In genomic region chr11:109653201-109653600, GRCm38 (mm10) we compare ENCODE assay signal across 9 mouse cellular contexts. TPM values are rescaled to one million over a fixed set of nuclear protein-coding genes. Genes with fewer than 3 reads are reported as not detected.
DNase-seq lines count a peak whose midpoint lies in the region; ATAC-seq and TF ChIP-seq lines count a peak whose summit lies in the region.
"Had no signal": no experiment of that assay in that cellular context is flagged by ENCODE, and none has a peak within 500 bp of the region (broad histone marks: within the 10 kb centered on the region; RNA-seq: fewer than 3 reads in every experiment).

No protein-coding gene starts in this region.

- no peak for DNase-seq in heart, postnatal 0 days (ENCODE audit: low spot score)
- no peak for DNase-seq in heart, postnatal 36 days
- no peak for DNase-seq in embryonic facial prominence, embryonic 11.5 days (ENCODE audit: low spot score)
- no peak for DNase-seq in hindbrain, embryonic 14.5 days (ENCODE audit: low spot score)
- no peak for DNase-seq in thymus, postnatal 10 days (ENCODE audit: low spot score in 2 of 2)
- no peak for DNase-seq in adrenal gland, adult 2 months
- no peak for DNase-seq in spleen, postnatal 10 days (ENCODE audit: low spot score in 2 of 2)

- H3K4me2 ChIP-seq in heart, postnatal 0 days (ENCODE audit: low read depth, low read length), result peak overlapping the region; percentile 66
- peak overlapping the region; percentile 8; the same call in 1 of the 2 replicates for H3K4me2 ChIP-seq in embryonic facial prominence, embryonic 11.5 days (ENCODE audit: low read depth, low read length)
- H3K4me2 ChIP-seq in hindbrain, embryonic 14.5 days (replicated peaks), result peak overlapping the region; percentile 86
- H3K4me2 ChIP-seq in midbrain, embryonic 13.5 days (replicated peaks), result peak overlapping the region; percentile 88

- peaks cover 22% of the 10 kb centered on the region for H3K4me1 ChIP-seq in heart, postnatal 0 days (ENCODE audit: control insufficient read depth, insufficient read depth)
- no peaks in the 10 kb centered on the region for H3K4me1 ChIP-seq in embryonic facial prominence, embryonic 11.5 days (ENCODE audit: control insufficient read depth, insufficient read depth, low read length)
- peaks cover 33% of the 10 kb centered on the region for H3K4me1 ChIP-seq in hindbrain, embryonic 14.5 days (replicated peaks; ENCODE audit: control insufficient read depth, insufficient read depth, low read length)
- H3K4me1 ChIP-seq in midbrain, embryonic 13.5 days (replicated peaks), result peaks cover 49% of the 10 kb centered on the region

- H3K4me3 ChIP-seq in heart, postnatal 0 days (ENCODE audit: low read depth, low read length), result peak overlapping the region; percentile 88
- H3K4me3 ChIP-seq in embryonic facial prominence, embryonic 11.5 days (ENCODE audit: low read depth, low read length), result no peak overlapping the region
- peak overlapping the region; percentile 96; the same call in 1 of the 2 replicates for H3K4me3 ChIP-seq in hindbrain, embryonic 14.5 days (replicated peaks; ENCODE audit: low read length)
- H3K4me3 ChIP-seq in midbrain, embryonic 13.5 days (replicated peaks), result peak overlapping the region; percentile 97

- no peak for TF ChIP-seq CTCF in heart, postnatal 0 days (IDR thresholded peaks at IDR 0.05; ENCODE audit: low read depth)

- no peak for ATAC-seq in heart, postnatal 0 days (ENCODE audit: insufficient read depth, low read depth)
- ATAC-seq in embryonic facial prominence, embryonic 11.5 days (replicated peaks; ENCODE audit: insufficient number of reproducible peaks, low FRiP score, low TSS enrichment, low read depth), result no peak
- ATAC-seq in hindbrain, embryonic 14.5 days (ENCODE audit: low FRiP score), result no peak
- ATAC-seq in midbrain, embryonic 13.5 days, result no peak
- ATAC-seq: Patski had no signal

- intact Hi-C loops in heart, postnatal 36 days (cut with DNase I), result loop anchor here (1.0 kb wide), 1 partner anchor 14 kb away; no protein-coding TSS in a partner anchor

- peaks cover 36% of the 10 kb centered on the region for H3K36me3 ChIP-seq in heart, postnatal 0 days (replicated peaks; ENCODE audit: control insufficient read depth, insufficient read depth, low read length)
- H3K36me3 ChIP-seq in embryonic facial prominence, embryonic 11.5 days (replicated peaks; ENCODE audit: control insufficient read depth, insufficient read depth, low read depth, low read length), result no peaks in the 10 kb centered on the region
- H3K36me3 ChIP-seq in hindbrain, embryonic 14.5 days (replicated peaks; ENCODE audit: control insufficient read depth, insufficient read depth), result peaks cover 38% of the 10 kb centered on the region
- H3K36me3 ChIP-seq in midbrain, embryonic 13.5 days, result peaks cover 38% of the 10 kb centered on the region

- 0 out of 2 replicates have a peak overlapping the region, but pooled peaks have one; percentile 13 for H3K9ac ChIP-seq in heart, postnatal 0 days (replicated peaks; ENCODE audit: low read depth, low read length)
- H3K9ac ChIP-seq in embryonic facial prominence, embryonic 11.5 days (replicated peaks; ENCODE audit: low read length), result no peak overlapping the region
- peak overlapping the region; percentile 96 for H3K9ac ChIP-seq in hindbrain, embryonic 14.5 days
- H3K9ac ChIP-seq in midbrain, embryonic 13.5 days (replicated peaks), result peak overlapping the region; percentile 97

- WGBS in heart, postnatal 0 days, result 35% methylated on average over 8 of the region's 8 CpGs
- 70% methylated on average over 8 of the region's 8 CpGs for WGBS in embryonic facial prominence, embryonic 11.5 days
- 57% methylated on average over 8 of the region's 8 CpGs for WGBS in hindbrain, embryonic 14.5 days
- WGBS in midbrain, embryonic 13.5 days, result 73% methylated on average over 8 of the region's 8 CpGs

- peak overlapping the region; percentile 99 for H3K27ac ChIP-seq in heart, postnatal 0 days (ENCODE audit: low read depth)
- H3K27ac ChIP-seq in embryonic facial prominence, embryonic 11.5 days (replicated peaks; ENCODE audit: low read depth, low read length), result no peak overlapping the region
- no peak overlapping the region for H3K27ac ChIP-seq in hindbrain, embryonic 14.5 days
- 0 out of 2 replicates have a peak overlapping the region, but pooled peaks have one; percentile 5 for H3K27ac ChIP-seq in midbrain, embryonic 13.5 days

- H3K9me3 ChIP-seq in heart, postnatal 0 days (replicated peaks; ENCODE audit: control insufficient read depth, low read length), result no peaks in the 10 kb centered on the region
- no peaks in the 10 kb centered on the region for H3K9me3 ChIP-seq in embryonic facial prominence, embryonic 11.5 days (replicated peaks; ENCODE audit: control insufficient read depth, low read length)
- H3K9me3 ChIP-seq in hindbrain, embryonic 14.5 days (ENCODE audit: control insufficient read depth, low read length), result no peaks in the 10 kb centered on the region
- H3K9me3 ChIP-seq in midbrain, embryonic 13.5 days, result no peaks in the 10 kb centered on the region

- TF ChIP-seq EP300 in heart, postnatal 0 days (IDR thresholded peaks at IDR 0.05; ENCODE audit: low read depth), result no peak

- H3K27me3 ChIP-seq in heart, postnatal 0 days (ENCODE audit: control insufficient read depth, insufficient read depth, low read length), result no peaks in the 10 kb centered on the region
- no peaks in the 10 kb centered on the region for H3K27me3 ChIP-seq in embryonic facial prominence, embryonic 11.5 days (ENCODE audit: control insufficient read depth, insufficient read depth, low read length)
- H3K27me3 ChIP-seq in hindbrain, embryonic 14.5 days (ENCODE audit: control insufficient read depth, insufficient read depth, low read length), result no peaks in the 10 kb centered on the region
- H3K27me3 ChIP-seq in midbrain, embryonic 13.5 days, result no peaks in the 10 kb centered on the region
- H3K27me3 ChIP-seq: Patski had no signal

RNA-seq across cellular contexts. Expression of gene Prkar1a, which starts 4.0 kb away (rescaled TPM):
- 163 and 237 TPM in 2 replicates for total RNA-seq in heart, postnatal 0 days (2014; rRNA removed; ENCODE audit: low replicate concordance)
- polyA plus RNA-seq in heart, postnatal 0 days (2015; fragmentation: Nextera tagmentation; extraction: Ambion mirVana), result 483 and 530 TPM in 2 replicates
- 100 to 1,000 TPM; 309 to 323 TPM for total RNA-seq in heart, postnatal 36 days (2021)
- 437 and 456 TPM in 2 replicates for polyA plus RNA-seq in embryonic facial prominence, embryonic 11.5 days (2014; fragmentation: Nextera tagmentation; extraction: Ambion mirVana)
- 515 and 597 TPM in 2 replicates for polyA plus RNA-seq in hindbrain, embryonic 14.5 days (2014; fragmentation: Nextera tagmentation; extraction: Ambion mirVana)
- polyA plus RNA-seq in midbrain, embryonic 13.5 days (2015; fragmentation: Nextera tagmentation; extraction: Ambion mirVana), result 471 and 522 TPM in 2 replicates
- total RNA-seq in adrenal gland, adult 2 months (2021), result 100 to 1,000 TPM; 372 to 393 TPM
- polyA plus RNA-seq in adrenal gland, adult 2 months (2012; rRNA removed), result 164 and 197 TPM in 2 replicates

RNA-seq across cellular contexts. Expression of gene Wipi1, which starts 41.4 kb away (rescaled TPM):
- total RNA-seq in heart, postnatal 0 days (2014; rRNA removed; ENCODE audit: low replicate concordance), result 40.8 and 53.2 TPM in 2 replicates
- 65.4 and 67.1 TPM in 2 replicates for polyA plus RNA-seq in heart, postnatal 0 days (2015; fragmentation: Nextera tagmentation; extraction: Ambion mirVana)
- 100 to 1,000 TPM; 116 TPM for total RNA-seq in heart, postnatal 36 days (2021)
- 16.3 and 18.5 TPM in 2 replicates for polyA plus RNA-seq in embryonic facial prominence, embryonic 11.5 days (2014; fragmentation: Nextera tagmentation; extraction: Ambion mirVana)
- 10.4 and 13.2 TPM in 2 replicates for polyA plus RNA-seq in hindbrain, embryonic 14.5 days (2014; fragmentation: Nextera tagmentation; extraction: Ambion mirVana)
- 12.2 and 12.8 TPM in 2 replicates for polyA plus RNA-seq in midbrain, embryonic 13.5 days (2015; fragmentation: Nextera tagmentation; extraction: Ambion mirVana)
- 10 to 100 TPM; 35.4 to 38.6 TPM for total RNA-seq in adrenal gland, adult 2 months (2021)
- polyA plus RNA-seq in adrenal gland, adult 2 months (2012; rRNA removed), result 14.8 and 22.1 TPM in 2 replicates

Comparison
In these comparisons a context has a peak if more than half of its experiments do, and no peak if none do; other contexts are left out.
1. H3K27ac ChIP-seq: peak in heart, postnatal 0 days (single experiment) and midbrain, embryonic 13.5 days (single experiment); none in embryonic facial prominence, embryonic 11.5 days (single experiment) and hindbrain, embryonic 14.5 days (single experiment).
2. H3K4me2 ChIP-seq: peak in every context shown above with its lines; median percentile 88 in midbrain, embryonic 13.5 days; 86 in hindbrain, embryonic 14.5 days; 66 in heart, postnatal 0 days; 8 in embryonic facial prominence, embryonic 11.5 days.